Mouse (Mus musculus) limb, embryonic 14.5 days (tissue): ENCODE results near the gene Mkln1. TPM values are rescaled to one million over a fixed set of nuclear protein-coding genes. Genes with fewer than 3 reads are reported as not detected.

ENCODE experiments used
- ATAC-seq: fragments of 200-750 bp; cut with Nextera tagmentation; 2 replicates; pipeline ENCODE4 v1.8.0; 2017; ENCODE audit warnings: low read depth, moderate number of reproducible peaks, moderate TSS enrichment; ENCODE audit not compliant: low FRiP score
- DNase-seq: peaks from one replicate; pipeline ENCODE4 v3.0.0-alpha.2; 2015; ENCODE audit warnings: low spot score
- H3K27ac ChIP-seq: fragments of 300-500 bp; sonication (generic); replicated peaks from 2 replicates; pipeline ENCODE4 v1.5.1; 2014; ENCODE audit warnings: low read depth, mild to moderate bottlenecking, low read length, moderate library complexity, mixed read lengths
- H3K27me3 ChIP-seq: fragments of 300-500 bp; sonication (generic); 2 replicates; pipeline ENCODE4 v1.6.1; 2014; ENCODE audit warnings: low read length, mixed read lengths; ENCODE audit not compliant: control insufficient read depth, insufficient read depth
- H3K36me3 ChIP-seq: fragments of 300-500 bp; sonication (generic); 2 replicates; pipeline ENCODE4 v1.6.1; 2014; ENCODE audit warnings: mild to moderate bottlenecking, low read length, moderate library complexity, mixed read lengths; ENCODE audit not compliant: control insufficient read depth, insufficient read depth
- H3K4me1 ChIP-seq: fragments of 300-500 bp; sonication (generic); 2 replicates; pipeline ENCODE4 v1.6.1; 2014; ENCODE audit warnings: antibody characterized with exemption, low read length, mixed read lengths; ENCODE audit not compliant: control insufficient read depth, insufficient read depth
- H3K4me2 ChIP-seq: fragments of 300-500 bp; sonication (generic); replicated peaks from 2 replicates; pipeline ENCODE4 v1.6.1; 2014; ENCODE audit warnings: low read depth, mild to moderate bottlenecking, low read length, moderate library complexity; ENCODE audit not compliant: severe bottlenecking
- H3K4me3 ChIP-seq: fragments of 300-500 bp; sonication (generic); replicated peaks from 2 replicates; pipeline ENCODE4 v1.5.1; 2014; ENCODE audit warnings: low read length
- H3K9ac ChIP-seq: fragments of 300-500 bp; sonication (generic); 2 replicates; pipeline ENCODE4 v1.6.1; 2014; ENCODE audit warnings: mild to moderate bottlenecking, low read depth, low read length, moderate library complexity; ENCODE audit not compliant: severe bottlenecking
- H3K9me3 ChIP-seq: fragments of 300-500 bp; sonication (generic); 2 replicates; pipeline ENCODE4 v1.6.1; 2016; ENCODE audit warnings: low read length; ENCODE audit not compliant: control insufficient read depth
- POLR2A ChIP-seq: fragments of 200-500 bp; IDR thresholded peaks from 2 replicates; pipeline ENCODE4 v1.8.0; 2012; ENCODE audit warnings: inconsistent platforms, mild to moderate bottlenecking, moderate library complexity, borderline replicate concordance; ENCODE audit not compliant: insufficient read depth, insufficient read length; ENCODE audit errors: extremely low read depth
- WGBS: fragments of 180-500 bp; shearing (Covaris S2); extraction: QIAGEN DNeasy Blood & Tissue Kit; methylation state at CpG from one replicate; pipeline ENCODE4 v1.1.7; 2014; 5-methylcytosine and 5-hydroxymethylcytosine counted together
- polyA plus RNA-seq, 2 experiments: library from polyadenylated mRNA; depleted of rRNA in 1 of 2; stranded (reverse) in 1 of 2; unstranded in 1 of 2; fragments of >200 nt; fragmentation: Nextera tagmentation in 1 of 2; extraction: Ambion mirVana in 1 of 2; gene quantifications; 2 replicates each; pipeline versions ENCODE4 v1.2.1 to v1.2.3; 2012 to 2014

Gene Mkln1
- polyA plus RNA-seq, 2 experiments, result 63.2 to 155 TPM

DNA sequence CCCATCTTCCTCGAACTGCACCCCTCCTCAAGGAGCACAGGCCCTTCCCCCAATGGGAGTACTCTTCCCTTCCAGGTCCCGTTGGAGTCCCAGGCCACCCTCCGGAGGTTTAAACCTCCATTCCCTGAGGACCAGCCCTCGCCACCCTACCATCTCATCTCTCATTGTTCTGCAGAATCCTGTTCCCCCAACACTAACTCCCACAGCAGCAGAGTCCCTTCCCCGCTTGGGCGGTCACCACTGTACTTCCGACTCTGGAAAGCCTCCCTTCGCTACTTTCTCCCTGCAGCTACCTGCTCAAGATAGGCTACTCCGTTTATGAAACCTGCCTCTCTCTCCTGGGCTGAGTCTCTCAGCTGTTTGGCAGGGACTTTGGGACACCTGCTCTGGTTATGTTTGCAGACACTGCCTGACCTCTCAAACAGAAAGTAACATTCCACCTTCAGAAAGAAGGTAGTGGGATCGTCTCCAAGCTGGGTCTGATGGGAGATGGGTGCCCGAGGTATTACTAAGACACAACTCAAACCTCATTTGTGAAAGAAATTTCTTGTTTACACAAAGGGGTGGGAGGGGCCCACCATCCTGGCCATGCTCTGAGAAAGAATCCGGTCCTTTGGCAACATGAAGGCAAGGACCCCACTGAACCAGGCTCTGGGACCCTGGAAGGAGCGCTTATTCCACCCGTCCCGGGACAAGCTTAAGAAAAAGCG is 164.0 kb downstream of the Mkln1 start:
- Histone ChIP-seq H3K9ac (0 out of 2 replicates have a peak overlapping the region, but pooled peaks have one; percentile 54), H3K4me3 (peak overlapping the region; percentile 59)

DNA sequence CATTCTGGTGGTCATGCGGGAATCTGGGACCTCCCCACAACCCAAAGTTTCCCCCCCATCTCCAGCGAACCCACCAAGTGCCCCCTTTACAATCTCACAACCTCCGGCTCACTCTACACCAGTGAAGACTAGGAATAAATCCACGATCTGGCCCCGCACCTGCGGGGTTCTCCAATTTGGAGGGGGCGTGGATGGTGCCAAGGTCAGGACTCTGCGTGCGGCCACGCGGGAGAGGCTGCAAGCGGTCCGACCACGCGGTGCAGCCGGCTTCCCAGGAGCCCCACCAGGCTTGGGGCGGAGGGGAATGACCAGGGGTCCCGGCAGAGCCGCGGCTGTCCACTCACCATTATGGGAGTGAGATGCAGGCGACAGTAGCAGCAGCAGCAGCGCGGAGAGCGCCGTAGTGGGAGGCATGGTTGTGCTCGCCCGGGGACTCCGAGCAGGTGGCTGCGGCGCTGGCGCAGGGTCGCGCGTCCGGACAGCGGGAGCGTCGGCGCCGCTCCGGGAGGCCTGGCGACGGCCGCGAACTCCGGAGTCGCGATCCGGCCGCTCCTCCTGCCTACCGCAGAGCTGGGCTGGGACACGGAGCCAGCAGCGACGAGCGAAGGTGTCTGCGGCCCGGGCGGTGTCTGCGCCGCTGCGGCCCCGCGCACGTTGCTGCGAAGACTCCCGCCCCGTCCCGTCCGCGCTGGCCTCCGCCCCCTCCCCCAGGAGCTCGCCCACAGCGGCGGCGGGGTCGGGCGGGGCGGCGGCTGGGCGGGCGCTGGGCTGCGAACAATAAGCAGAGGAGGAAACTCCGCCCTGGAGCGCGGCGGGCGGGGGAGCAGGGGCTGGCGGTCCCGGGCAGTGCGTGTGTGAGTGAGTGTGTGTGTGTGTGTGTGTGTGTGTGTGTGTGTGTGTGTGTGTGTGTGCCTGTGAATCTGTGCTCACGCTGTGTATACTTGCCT is 165.0 kb downstream of the Mkln1 start, which contains the start of gene Podxl:
Podxl (minus strand) TSS at position 747 of the 947 bp plus-strand sequence.
- H3K36me3 ChIP-seq, result no peaks in the 10 kb centered on the region
- H3K9ac ChIP-seq, result peak within 1 kb of the TSS; percentile 54
- peak within 1 kb of the TSS; percentile 94 for H3K4me2 ChIP-seq
- ATAC-seq (peak; percentile 81), DNase-seq (peak; percentile 44)
- H3K9me3 ChIP-seq, result no peaks in the 10 kb centered on the region
- H3K4me3 ChIP-seq, result peak within 1 kb of the TSS; percentile 59
- WGBS, result under 1% methylated on average over 70 of the region's 91 CpGs
- H3K27ac ChIP-seq, result no peak within 1 kb of the TSS
- H3K27me3 ChIP-seq, result peaks cover 61% of the 10 kb centered on the region
- no peak for TF ChIP-seq POLR2A
- H3K4me1 ChIP-seq, result peaks cover 8% of the 10 kb centered on the region

More for the DNA sequence above, 164.0 kb downstream of the Mkln1 start:
- H3K36me3 ChIP-seq, result no peaks in the 10 kb centered on the region
- peaks cover 52% of the 10 kb centered on the region for H3K27me3 ChIP-seq
- no peak for TF ChIP-seq POLR2A
- ATAC-seq (no peak), DNase-seq (no peak)
- peaks cover 8% of the 10 kb centered on the region for H3K4me1 ChIP-seq
- 9% methylated on average over 16 of the region's 16 CpGs for WGBS
- H3K9me3 ChIP-seq, result no peaks in the 10 kb centered on the region
- H3K4me2 ChIP-seq, result peak overlapping the region; percentile 94
- no peak overlapping the region for H3K27ac ChIP-seq

DNA sequence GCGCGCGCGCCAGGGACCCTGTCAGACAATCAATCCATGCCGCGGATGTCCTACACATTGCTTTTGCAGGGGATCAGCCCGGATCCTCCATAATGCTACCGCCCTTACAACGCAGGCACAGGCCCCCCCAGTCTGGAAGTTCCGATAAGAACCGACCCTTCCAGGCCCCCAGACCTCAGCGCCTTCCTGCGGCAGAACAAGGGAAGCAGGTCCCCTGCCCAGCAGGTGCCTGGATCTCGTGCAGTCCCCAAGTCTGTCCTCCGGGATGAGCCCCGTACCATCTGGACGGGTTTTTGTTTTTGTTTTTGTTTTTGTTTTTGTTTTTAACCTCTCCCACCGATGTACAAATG is 165.6 kb downstream of the Mkln1 start:
- no peak for ATAC-seq
- DNase-seq, result no peak

GRCm38 (mm10) chr6:31564901-31565391 is 166.4 kb downstream of the Mkln1 start:
- DNase-seq (no peak), ATAC-seq (no peak)
- Histone ChIP-seq H3K4me1 (peaks cover 8% of the 10 kb centered on the region), H3K4me3 (peak overlapping the region; percentile 59), H3K27me3 (peaks cover 65% of the 10 kb centered on the region), H3K27ac (no peak overlapping the region), H3K4me2 (peak overlapping the region; percentile 94; the same call in 1 of the 2 replicates), H3K36me3 (no peaks in the 10 kb centered on the region), H3K9me3 (no peaks in the 10 kb centered on the region), H3K9ac (no peak overlapping the region)
- 2% methylated on average over 17 of the region's 17 CpGs for WGBS
- TF ChIP-seq POLR2A, result no peak

More for the DNA sequence above, 165.6 kb downstream of the Mkln1 start:
- Histone ChIP-seq H3K9me3 (no peaks in the 10 kb centered on the region), H3K9ac (peak overlapping the region; percentile 54; the same call in 1 of the 2 replicates), H3K4me1 (peaks cover 8% of the 10 kb centered on the region), H3K36me3 (no peaks in the 10 kb centered on the region), H3K4me2 (peak overlapping the region; percentile 94), H3K27me3 (peaks cover 65% of the 10 kb centered on the region), H3K27ac (no peak overlapping the region), H3K4me3 (peak overlapping the region; percentile 59)
- TF ChIP-seq POLR2A, result no peak
- under 1% methylated on average over 18 of the region's 18 CpGs for WGBS

Other genes starting within 250 kb of the Mkln1 start
- 8.3 and 8.9 TPM in 2 replicates for gene Podxl, start 165.2 kb downstream of the Mkln1 start, polyA plus RNA-seq (2012; rRNA removed)
- 5.8 and 6.0 TPM in 2 replicates for gene Podxl, start 165.2 kb downstream of the Mkln1 start, polyA plus RNA-seq (2014; fragmentation: Nextera tagmentation; extraction: Ambion mirVana)